Mouse (Mus musculus): ENCODE measurements at regions not wholly inside any gene's neighbourhood (a gene's known extent, or its start where the extent isn't known, plus 50 kb on each side); places are given as distances from the start of the nearest gene placed in this dataset.

- H3K4me2 ChIP-seq (replicated peaks; ENCODE audit: low read depth, low read length) = no peak overlapping the region
- H3K4me3 ChIP-seq (ENCODE audit: low read length) = no peak overlapping the region
- WGBS = 32% methylated on average over 4 of the region's 4 CpGs
- no peaks in the 10 kb centered on the region for H3K9me3 ChIP-seq (ENCODE audit: low read length)
- peaks cover 37% of the 10 kb centered on the region for H3K4me1 ChIP-seq (ENCODE audit: insufficient read depth, low read length)
- no peaks in the 10 kb centered on the region for H3K36me3 ChIP-seq (ENCODE audit: insufficient read depth, low read length)
- no peak overlapping the region for H3K27ac ChIP-seq (ENCODE audit: low read length)
- ATAC-seq (ENCODE audit: low FRiP score, low TSS enrichment) = no peak
- no peak overlapping the region for H3K9ac ChIP-seq (replicated peaks; ENCODE audit: low read length)
- H3K27me3 ChIP-seq (ENCODE audit: insufficient read depth, low read length) = no peaks in the 10 kb centered on the region
These were observed 209.3 kb upstream of the Daam1 start for GRCm38 (mm10) chr12:71621542-71621941.

DNA sequence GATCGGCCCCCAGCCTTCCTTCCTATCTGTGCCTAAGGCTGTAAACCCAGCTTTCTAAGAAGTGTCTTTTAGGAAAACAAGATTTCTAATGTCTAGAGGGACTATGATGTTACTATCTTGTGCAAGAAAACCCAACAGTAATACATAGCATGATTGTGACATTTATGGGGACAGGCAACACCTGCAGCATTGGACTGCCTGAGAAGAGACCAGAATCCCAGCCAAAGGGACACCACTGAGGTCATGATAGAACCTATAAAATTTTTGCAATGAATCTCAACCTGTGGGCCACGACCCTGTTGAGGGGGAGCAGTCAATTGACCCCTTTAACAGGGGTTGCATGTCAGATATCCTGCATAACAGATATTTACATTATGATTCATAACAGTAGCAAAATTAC is 208.1 kb upstream of the Daam1 start:
- H3K4me3 ChIP-seq (ENCODE audit: low read length) = no peak overlapping the region
- H3K9me3 ChIP-seq (ENCODE audit: low read length) = no peaks in the 10 kb centered on the region
- WGBS = 49% methylated on average over 2 of the region's 2 CpGs
- H3K9ac ChIP-seq (replicated peaks; ENCODE audit: low read length) = no peak overlapping the region
- peaks cover 46% of the 10 kb centered on the region for H3K4me1 ChIP-seq (ENCODE audit: insufficient read depth, low read length)
- ATAC-seq (ENCODE audit: low FRiP score, low TSS enrichment) = 0 out of 2 replicates have a peak, but pooled peaks have one; percentile 49
- no peak overlapping the region for H3K27ac ChIP-seq (ENCODE audit: low read length)
- H3K27me3 ChIP-seq (ENCODE audit: insufficient read depth, low read length) = no peaks in the 10 kb centered on the region
- H3K36me3 ChIP-seq (ENCODE audit: insufficient read depth, low read length) = no peaks in the 10 kb centered on the region
- H3K4me2 ChIP-seq (replicated peaks; ENCODE audit: low read depth, low read length) = no peak overlapping the region

GRCm38 (mm10) chr12:71623271-71623670 is 207.6 kb upstream of the Daam1 start:
- WGBS = 58% methylated on average over 5 of the region's 5 CpGs
- no peak overlapping the region for H3K4me2 ChIP-seq (replicated peaks; ENCODE audit: low read depth, low read length)

GRCm38 (mm10) chr12:71624076-71624475 is 206.8 kb upstream of the Daam1 start:
- WGBS = 64% methylated on average over 8 of the region's 8 CpGs
- peaks cover 52% of the 10 kb centered on the region for H3K4me1 ChIP-seq (ENCODE audit: insufficient read depth, low read length)
- no peak overlapping the region for H3K27ac ChIP-seq (ENCODE audit: low read length)

More at GRCm38 (mm10) chr12:71623271-71623670, 207.6 kb upstream of the Daam1 start:
- H3K27me3 ChIP-seq (ENCODE audit: insufficient read depth, low read length) = no peaks in the 10 kb centered on the region
- no peak for ATAC-seq (ENCODE audit: low FRiP score, low TSS enrichment)
- no peaks in the 10 kb centered on the region for H3K36me3 ChIP-seq (ENCODE audit: insufficient read depth, low read length)
- H3K27ac ChIP-seq (ENCODE audit: low read length) = peak overlapping the region; percentile 72
- H3K9ac ChIP-seq (replicated peaks; ENCODE audit: low read length) = no peak overlapping the region; the same call in 1 of the 2 replicates
- H3K4me1 ChIP-seq (ENCODE audit: insufficient read depth, low read length) = peaks cover 47% of the 10 kb centered on the region
- no peaks in the 10 kb centered on the region for H3K9me3 ChIP-seq (ENCODE audit: low read length)
- no peak overlapping the region for H3K4me3 ChIP-seq (ENCODE audit: low read length)

GRCm38 (mm10) chr12:71624676-71625075 is 206.2 kb upstream of the Daam1 start:
- no peaks in the 10 kb centered on the region for H3K36me3 ChIP-seq (ENCODE audit: insufficient read depth, low read length)
- no peak for ATAC-seq (ENCODE audit: low FRiP score, low TSS enrichment)

More at GRCm38 (mm10) chr12:71624076-71624475, 206.8 kb upstream of the Daam1 start:
- Histone ChIP-seq H3K4me3 (ENCODE audit: low read length) (no peak overlapping the region), H3K4me2 (replicated peaks; ENCODE audit: low read depth, low read length) (no peak overlapping the region), H3K27me3 (ENCODE audit: insufficient read depth, low read length) (no peaks in the 10 kb centered on the region), H3K9me3 (ENCODE audit: low read length) (no peaks in the 10 kb centered on the region), H3K9ac (replicated peaks; ENCODE audit: low read length) (no peak overlapping the region), H3K36me3 (ENCODE audit: insufficient read depth, low read length) (no peaks in the 10 kb centered on the region)
- ATAC-seq (ENCODE audit: low FRiP score, low TSS enrichment) = no peak

GRCm38 (mm10) chr12:71625115-71625514 is 205.8 kb upstream of the Daam1 start:
- Histone ChIP-seq H3K27ac (ENCODE audit: low read length) (no peak overlapping the region), H3K27me3 (ENCODE audit: insufficient read depth, low read length) (no peaks in the 10 kb centered on the region), H3K4me2 (replicated peaks; ENCODE audit: low read depth, low read length) (no peak overlapping the region), H3K4me1 (ENCODE audit: insufficient read depth, low read length) (peaks cover 44% of the 10 kb centered on the region), H3K9me3 (ENCODE audit: low read length) (no peaks in the 10 kb centered on the region), H3K4me3 (ENCODE audit: low read length) (no peak overlapping the region), H3K36me3 (ENCODE audit: insufficient read depth, low read length) (no peaks in the 10 kb centered on the region), H3K9ac (replicated peaks; ENCODE audit: low read length) (no peak overlapping the region)
- ATAC-seq (ENCODE audit: low FRiP score, low TSS enrichment) = no peak
- WGBS = 42% methylated on average over 4 of the region's 4 CpGs

More at GRCm38 (mm10) chr12:71624676-71625075, 206.2 kb upstream of the Daam1 start:
- Histone ChIP-seq H3K9me3 (ENCODE audit: low read length) (no peaks in the 10 kb centered on the region), H3K4me3 (ENCODE audit: low read length) (no peak overlapping the region), H3K27me3 (ENCODE audit: insufficient read depth, low read length) (no peaks in the 10 kb centered on the region), H3K4me2 (replicated peaks; ENCODE audit: low read depth, low read length) (no peak overlapping the region), H3K4me1 (ENCODE audit: insufficient read depth, low read length) (peaks cover 48% of the 10 kb centered on the region), H3K9ac (replicated peaks; ENCODE audit: low read length) (no peak overlapping the region), H3K27ac (ENCODE audit: low read length) (no peak overlapping the region)
- 47% methylated on average over 6 of the region's 6 CpGs for WGBS

GRCm38 (mm10) chr12:71626801-71627200 is 204.1 kb upstream of the Daam1 start:
- Histone ChIP-seq H3K36me3 (ENCODE audit: insufficient read depth, low read length) (no peaks in the 10 kb centered on the region), H3K27me3 (ENCODE audit: insufficient read depth, low read length) (no peaks in the 10 kb centered on the region), H3K4me3 (ENCODE audit: low read length) (no peak overlapping the region), H3K4me1 (ENCODE audit: insufficient read depth, low read length) (peaks cover 48% of the 10 kb centered on the region), H3K4me2 (replicated peaks; ENCODE audit: low read depth, low read length) (no peak overlapping the region), H3K9me3 (ENCODE audit: low read length) (no peaks in the 10 kb centered on the region), H3K9ac (replicated peaks; ENCODE audit: low read length) (no peak overlapping the region), H3K27ac (ENCODE audit: low read length) (peak overlapping the region; percentile 85)
- 55% methylated on average over 4 of the region's 4 CpGs for WGBS
- ATAC-seq (ENCODE audit: low FRiP score, low TSS enrichment) = peak; percentile 84

DNA sequence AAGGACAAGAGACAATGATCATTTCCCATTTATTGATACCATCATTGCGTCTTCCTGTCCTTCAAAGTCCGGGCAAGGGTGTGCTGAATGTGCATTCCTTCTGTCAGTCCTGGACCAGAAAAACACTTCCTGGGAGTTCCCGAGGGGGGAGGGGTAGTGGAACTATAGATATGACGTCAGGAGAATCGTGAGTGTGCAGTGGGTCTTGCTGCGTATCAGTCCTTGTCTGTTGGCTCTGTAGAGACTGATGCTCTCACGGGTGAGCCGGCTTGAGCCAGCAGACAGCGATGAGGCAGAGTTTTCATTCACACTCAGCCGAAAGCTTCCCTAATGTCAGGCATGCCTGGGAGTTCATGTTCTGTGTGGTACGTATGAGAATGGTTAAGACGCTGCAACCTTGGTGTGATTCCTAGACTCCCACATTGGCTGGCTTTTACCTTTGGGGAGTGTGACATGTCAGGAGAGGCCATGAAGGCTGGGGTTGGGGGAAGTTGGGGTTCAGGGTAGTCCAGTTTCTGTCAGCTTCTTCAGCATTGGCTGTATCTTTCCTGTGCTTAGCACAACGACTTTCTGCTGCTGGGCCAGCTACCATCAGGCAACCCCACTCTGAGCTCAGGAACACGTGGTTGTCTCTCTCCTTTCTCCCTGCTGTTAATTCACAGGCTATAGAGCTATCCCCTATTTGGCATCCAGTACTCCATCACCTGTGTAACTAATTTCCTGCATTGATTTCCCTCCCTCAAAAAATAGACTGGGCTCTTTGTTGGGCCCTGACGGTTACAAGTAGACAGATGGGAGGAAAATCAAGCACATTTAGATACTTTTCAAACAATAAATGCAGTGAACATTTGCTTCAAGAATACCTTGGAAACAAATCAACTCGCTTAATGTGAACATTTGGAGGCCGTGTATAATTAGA is 203.2 kb upstream of the Daam1 start:
- 61% methylated on average over 17 of the region's 17 CpGs for WGBS
- Histone ChIP-seq H3K27me3 (ENCODE audit: insufficient read depth, low read length) (no peaks in the 10 kb centered on the region), H3K36me3 (ENCODE audit: insufficient read depth, low read length) (no peaks in the 10 kb centered on the region), H3K9ac (replicated peaks; ENCODE audit: low read length) (no peak overlapping the region), H3K4me3 (ENCODE audit: low read length) (no peak overlapping the region), H3K9me3 (ENCODE audit: low read length) (no peaks in the 10 kb centered on the region), H3K27ac (ENCODE audit: low read length) (peak overlapping the region; percentile 85), H3K4me1 (ENCODE audit: insufficient read depth, low read length) (peaks cover 48% of the 10 kb centered on the region), H3K4me2 (replicated peaks; ENCODE audit: low read depth, low read length) (no peak overlapping the region)
- no peak for ATAC-seq (ENCODE audit: low FRiP score, low TSS enrichment)

- no peak for ATAC-seq (ENCODE audit: low FRiP score, low TSS enrichment)
- no peaks in the 10 kb centered on the region for H3K9me3 ChIP-seq (ENCODE audit: low read length)
- no peak overlapping the region for H3K9ac ChIP-seq (replicated peaks; ENCODE audit: low read length)
- H3K27me3 ChIP-seq (ENCODE audit: insufficient read depth, low read length) = no peaks in the 10 kb centered on the region
- 71% methylated on average over 5 of the region's 5 CpGs for WGBS
- H3K4me2 ChIP-seq (replicated peaks; ENCODE audit: low read depth, low read length) = no peak overlapping the region
- peaks cover 45% of the 10 kb centered on the region for H3K4me1 ChIP-seq (ENCODE audit: insufficient read depth, low read length)
- H3K4me3 ChIP-seq (ENCODE audit: low read length) = no peak overlapping the region
- no peaks in the 10 kb centered on the region for H3K36me3 ChIP-seq (ENCODE audit: insufficient read depth, low read length)
- no peak overlapping the region for H3K27ac ChIP-seq (ENCODE audit: low read length)
These were observed 202.5 kb upstream of the Daam1 start for GRCm38 (mm10) chr12:71628340-71628738.

DNA sequence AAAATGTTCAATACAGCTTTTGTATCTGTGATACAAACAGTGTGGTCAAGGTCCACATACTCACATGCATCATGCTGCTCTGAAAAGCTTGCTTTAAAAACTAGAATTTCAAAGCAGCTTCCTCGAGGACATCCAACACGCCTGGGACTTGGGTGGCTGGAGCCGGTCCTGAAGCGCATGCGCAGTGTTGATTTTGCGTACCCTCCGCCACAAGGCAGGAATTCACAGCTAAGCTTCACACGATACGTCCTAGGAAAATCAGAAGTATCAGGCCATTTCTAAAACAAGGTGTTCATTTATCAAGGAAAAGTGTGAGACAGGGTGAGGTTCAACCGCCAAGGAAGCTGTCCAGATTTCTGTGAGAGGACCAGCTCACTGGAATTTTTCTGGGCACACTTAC is 202.1 kb upstream of the Daam1 start:
- H3K9ac ChIP-seq (replicated peaks; ENCODE audit: low read length) = no peak overlapping the region
- no peak overlapping the region for H3K27ac ChIP-seq (ENCODE audit: low read length)
- peaks cover 42% of the 10 kb centered on the region for H3K4me1 ChIP-seq (ENCODE audit: insufficient read depth, low read length)
- H3K4me2 ChIP-seq (replicated peaks; ENCODE audit: low read depth, low read length) = no peak overlapping the region
- 84% methylated on average over 10 of the region's 10 CpGs for WGBS
- H3K27me3 ChIP-seq (ENCODE audit: insufficient read depth, low read length) = no peaks in the 10 kb centered on the region
- H3K36me3 ChIP-seq (ENCODE audit: insufficient read depth, low read length) = no peaks in the 10 kb centered on the region
- H3K4me3 ChIP-seq (ENCODE audit: low read length) = no peak overlapping the region
- no peaks in the 10 kb centered on the region for H3K9me3 ChIP-seq (ENCODE audit: low read length)
- no peak for ATAC-seq (ENCODE audit: low FRiP score, low TSS enrichment)

All from kidney, embryonic 16.5 days (tissue).